Mouse (Mus musculus) brown adipose tissue, adult 24 weeks (tissue): ENCODE data around the gene Zfhx3. TPM values are rescaled to one million over a fixed set of nuclear protein-coding genes. Genes with fewer than 3 reads are reported as not detected.

ENCODE experiments used
- H3K27ac ChIP-seq: fragments of 200-500 bp; replicated peaks from 2 replicates; pipeline ENCODE4 v1.5.1; 2012; ENCODE audit warnings: low read depth, mild to moderate bottlenecking, low read length
- H3K4me1 ChIP-seq: fragments of 200-500 bp; 2 replicates; pipeline ENCODE4 v1.6.1; 2012; ENCODE audit warnings: low read length, mixed read lengths; ENCODE audit not compliant: control insufficient read depth, insufficient read depth, insufficient read length
- H3K4me3 ChIP-seq: fragments of 200-500 bp; 2 replicates; pipeline ENCODE4 v1.5.1; 2012; ENCODE audit warnings: low read depth, mild to moderate bottlenecking, low read length, moderate library complexity; ENCODE audit not compliant: insufficient read depth
- polyA plus RNA-seq: library from polyadenylated mRNA; stranded (reverse); fragments of >200 nt; gene quantifications from 2 replicates; pipeline ENCODE4 v1.2.4, GENCODE M21; 2012; ENCODE audit not compliant: missing spikeins, insufficient read depth, insufficient read length

The Zfhx3 gene
- polyA plus RNA-seq, 1 experiment, result 5.2 TPM

- no peaks in the 10 kb centered on the region for H3K4me1 ChIP-seq
- no peak overlapping the region for H3K27ac ChIP-seq
Measured at GRCm38 (mm10) chr8:108222091-108222490, 279.6 kb downstream of the Zfhx3 start.

DNA sequence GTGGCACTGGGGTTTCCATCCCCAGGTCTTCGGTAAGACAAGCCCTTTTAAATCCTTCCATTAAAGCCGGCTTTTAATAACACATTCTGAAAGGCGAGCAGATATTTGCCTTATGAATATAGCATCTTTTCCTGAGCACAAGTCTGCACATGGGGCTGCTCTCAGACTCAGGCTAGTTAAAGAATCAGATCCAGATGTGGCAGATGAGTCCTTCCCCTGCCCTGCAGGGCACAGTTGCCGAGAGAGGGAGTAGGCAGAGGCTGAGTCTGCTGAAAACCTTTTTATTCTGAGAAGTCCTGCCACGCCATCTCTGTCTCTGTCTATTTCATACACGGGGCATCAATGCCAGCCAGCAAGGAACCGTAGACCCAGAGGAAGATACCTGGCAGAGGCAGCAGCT, 289.9 kb downstream of the Zfhx3 start:
- Histone ChIP-seq H3K27ac (no peak overlapping the region), H3K4me1 (no peaks in the 10 kb centered on the region), H3K4me3 (no peak overlapping the region)

More at GRCm38 (mm10) chr8:108222091-108222490, 279.6 kb downstream of the Zfhx3 start:
- no peak overlapping the region for H3K4me3 ChIP-seq

DNA sequence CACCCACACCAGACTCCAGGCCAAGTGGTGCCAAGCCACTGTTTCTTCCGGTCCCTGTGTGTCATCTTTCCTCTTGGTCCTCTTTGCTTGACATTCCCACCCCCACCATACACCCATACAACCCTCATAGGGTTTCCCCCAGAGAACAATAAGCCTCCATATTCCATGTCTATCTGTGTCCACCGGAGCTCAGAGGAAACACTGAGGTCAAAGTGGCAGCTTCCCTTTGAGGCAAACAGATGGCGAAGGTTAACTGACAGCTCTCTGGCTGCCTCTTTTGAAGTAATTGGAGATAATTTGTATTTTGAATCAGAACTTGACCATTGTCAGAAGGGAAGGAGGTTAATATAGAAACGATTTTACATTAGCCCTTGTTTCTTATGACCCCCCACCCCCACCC, 292.0 kb downstream of the Zfhx3 start:
- no peaks in the 10 kb centered on the region for H3K4me1 ChIP-seq
- no peak overlapping the region for H3K4me3 ChIP-seq
- H3K27ac ChIP-seq, result no peak overlapping the region

DNA sequence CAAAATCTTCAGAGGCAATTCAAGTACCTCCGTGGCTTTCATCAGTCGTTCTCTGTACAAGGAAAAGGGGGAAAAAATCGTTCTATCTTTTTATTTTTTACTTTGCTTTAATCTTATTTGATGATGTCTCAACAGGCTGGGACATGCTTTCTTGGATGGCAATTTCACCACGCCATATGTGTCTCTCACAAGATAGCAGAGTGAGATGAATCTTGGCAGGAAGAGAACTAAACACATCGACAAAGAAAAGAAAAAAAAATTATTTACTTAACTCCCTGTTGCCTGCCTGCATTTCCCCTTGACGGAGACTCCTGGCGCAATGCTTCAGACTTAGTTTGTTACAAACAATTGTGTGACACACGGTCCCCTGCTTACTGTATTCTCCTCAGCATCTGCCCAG, 294.3 kb downstream of the Zfhx3 start:
- no peak overlapping the region for H3K27ac ChIP-seq
- no peaks in the 10 kb centered on the region for H3K4me1 ChIP-seq
- no peak overlapping the region for H3K4me3 ChIP-seq

DNA sequence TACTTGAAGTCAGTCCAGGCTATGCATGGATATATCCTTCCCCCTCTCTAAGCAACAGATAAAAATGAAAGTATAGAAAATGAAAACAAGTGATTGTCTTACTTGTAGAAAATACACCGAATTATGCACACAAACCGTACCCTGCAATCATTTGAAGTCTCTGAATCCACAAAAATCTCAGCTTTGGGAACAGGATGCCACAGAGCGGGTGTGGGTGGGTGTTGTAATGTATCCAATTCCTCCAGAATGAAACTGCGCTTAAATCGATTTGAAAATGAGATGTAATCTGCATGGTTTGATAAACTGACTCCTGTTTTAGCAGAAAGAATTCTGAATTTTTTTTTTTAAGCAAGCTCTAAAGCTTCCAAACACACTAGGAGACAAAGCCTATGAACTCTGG, 297.1 kb downstream of the Zfhx3 start:
- Histone ChIP-seq H3K27ac (no peak overlapping the region), H3K4me1 (no peaks in the 10 kb centered on the region)

DNA sequence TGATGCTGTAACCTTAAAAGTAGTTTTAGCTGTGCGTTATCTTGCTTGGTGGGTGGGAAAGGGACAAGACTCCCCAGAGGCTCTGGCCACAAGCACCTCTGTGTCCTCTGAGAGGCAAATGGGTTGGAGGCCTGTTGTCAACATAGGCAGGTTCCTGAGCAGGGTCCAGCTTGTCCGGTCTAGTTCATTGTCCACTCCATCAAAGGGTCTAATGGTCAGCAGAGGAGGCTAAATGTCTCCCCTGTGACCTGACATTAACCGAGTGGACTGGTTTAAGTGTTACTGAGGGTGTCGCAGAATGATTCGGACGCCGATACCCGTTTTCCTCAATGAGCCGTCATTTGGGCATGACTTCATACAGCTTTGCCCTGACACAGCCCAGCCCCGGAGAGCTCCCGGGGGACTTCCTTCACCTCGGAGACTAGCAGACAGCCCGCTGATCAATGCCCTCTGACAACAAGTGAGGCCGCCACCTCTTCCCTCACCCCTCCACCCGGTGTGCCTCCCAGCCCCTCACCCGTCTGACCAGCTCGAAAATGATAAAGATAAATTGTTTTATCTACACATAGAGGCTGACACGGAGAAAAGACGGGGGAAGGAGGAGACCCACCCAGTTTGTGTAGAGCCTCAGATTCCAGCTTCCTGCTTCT, 298.7 kb downstream of the Zfhx3 start:
- Histone ChIP-seq H3K4me3 (no peak overlapping the region), H3K4me1 (no peaks in the 10 kb centered on the region), H3K27ac (no peak overlapping the region)

More for the DNA sequence above, 297.1 kb downstream of the Zfhx3 start:
- H3K4me3 ChIP-seq, result no peak overlapping the region

GRCm38 (mm10) chr8:108243270-108243669, 300.8 kb downstream of the Zfhx3 start:
- Histone ChIP-seq H3K4me1 (no peaks in the 10 kb centered on the region), H3K4me3 (no peak overlapping the region), H3K27ac (no peak overlapping the region)

- no peak overlapping the region for H3K27ac ChIP-seq
- no peak overlapping the region for H3K4me3 ChIP-seq
- no peaks in the 10 kb centered on the region for H3K4me1 ChIP-seq
Measured at GRCm38 (mm10) chr8:108244636-108245494, 302.4 kb downstream of the Zfhx3 start.

GRCm38 (mm10) chr8:108245575-108245974, 303.1 kb downstream of the Zfhx3 start:
- Histone ChIP-seq H3K4me3 (no peak overlapping the region), H3K4me1 (no peaks in the 10 kb centered on the region), H3K27ac (no peak overlapping the region)

DNA sequence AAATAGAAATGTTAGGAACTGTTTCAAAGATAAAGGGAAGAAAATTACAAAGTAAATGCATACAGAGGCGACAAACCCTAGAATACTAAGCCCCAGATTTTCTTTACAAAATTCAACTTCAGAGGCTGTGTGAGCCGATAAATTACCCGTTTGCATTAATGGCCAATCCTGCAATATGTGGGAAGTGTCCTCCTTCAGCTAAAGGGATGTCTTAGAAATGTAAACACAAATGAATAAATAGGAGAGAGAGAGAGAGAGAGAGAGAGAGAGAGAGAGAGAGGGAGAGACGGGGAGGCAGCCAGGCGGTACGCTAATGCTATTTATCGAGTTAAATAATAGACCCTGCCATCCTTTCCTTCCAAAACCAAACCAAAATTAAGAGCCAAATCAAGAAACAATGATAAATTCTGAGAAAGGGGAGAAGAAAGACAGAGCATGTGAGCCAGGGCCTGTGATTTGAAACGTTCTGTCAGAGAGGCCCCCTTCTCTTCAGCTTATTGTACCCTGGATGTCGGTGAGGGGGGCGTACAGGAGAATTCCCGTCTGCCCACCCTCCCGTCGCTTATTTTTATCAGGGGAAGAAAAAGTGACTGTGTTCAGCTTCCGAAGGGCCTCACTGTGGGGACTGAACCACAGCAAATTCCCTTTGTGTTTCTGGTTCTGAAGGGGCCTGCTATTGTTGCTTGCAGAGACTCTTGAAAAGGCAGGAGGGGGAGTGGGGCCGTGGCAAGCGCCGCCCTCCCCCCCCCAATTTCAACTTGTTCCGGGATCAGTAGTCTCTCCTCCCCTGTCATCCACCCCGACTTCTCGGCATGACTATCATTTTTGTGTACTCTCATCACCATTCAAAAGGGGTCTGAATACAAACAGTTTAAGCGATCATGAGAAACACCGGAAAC, 303.8 kb downstream of the Zfhx3 start:
- no peak overlapping the region for H3K27ac ChIP-seq
- no peaks in the 10 kb centered on the region for H3K4me1 ChIP-seq
- no peak overlapping the region for H3K4me3 ChIP-seq

DNA sequence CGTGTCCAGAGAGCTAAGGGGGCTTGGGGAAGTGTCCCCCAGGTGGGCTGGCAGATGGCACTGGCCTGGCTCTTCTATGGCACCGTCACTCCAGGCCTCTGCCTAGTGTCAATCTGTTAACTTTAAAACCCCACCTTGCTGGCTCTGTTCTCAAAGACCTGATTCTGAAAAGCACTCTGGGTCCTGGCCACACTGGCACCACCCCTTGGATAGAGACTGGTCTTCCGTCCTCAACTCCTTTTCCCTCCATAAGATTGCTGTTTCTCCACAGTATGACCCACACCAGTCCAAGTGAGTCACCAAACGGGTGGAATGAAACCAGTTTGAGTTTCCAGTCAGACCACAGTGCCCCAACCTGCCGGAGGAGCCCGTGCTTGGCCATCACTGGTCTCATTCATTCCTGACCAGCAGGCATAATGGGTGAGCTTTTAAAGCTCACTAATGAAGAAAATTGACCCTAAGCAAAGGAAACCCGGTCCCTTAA, 304.5 kb downstream of the Zfhx3 start:
- Histone ChIP-seq H3K4me3 (no peak overlapping the region), H3K27ac (no peak overlapping the region), H3K4me1 (no peaks in the 10 kb centered on the region)

- Histone ChIP-seq H3K4me3 (no peak overlapping the region), H3K27ac (no peak overlapping the region), H3K4me1 (no peaks in the 10 kb centered on the region)
Measured at GRCm38 (mm10) chr8:108264593-108265160, 322.2 kb downstream of the Zfhx3 start.

- Histone ChIP-seq H3K27ac (no peak overlapping the region), H3K4me3 (no peak overlapping the region)
Measured at GRCm38 (mm10) chr8:108277960-108278359, 335.5 kb downstream of the Zfhx3 start.

GRCm38 (mm10) chr8:108281981-108282380, 339.5 kb downstream of the Zfhx3 start:
- H3K4me1 ChIP-seq, result no peaks in the 10 kb centered on the region
- H3K27ac ChIP-seq, result no peak overlapping the region

More at GRCm38 (mm10) chr8:108277960-108278359, 335.5 kb downstream of the Zfhx3 start:
- H3K4me1 ChIP-seq, result no peaks in the 10 kb centered on the region

GRCm38 (mm10) chr8:108286117-108286516, 343.7 kb downstream of the Zfhx3 start:
- Histone ChIP-seq H3K4me1 (no peaks in the 10 kb centered on the region), H3K4me3 (no peak overlapping the region), H3K27ac (no peak overlapping the region)

More at GRCm38 (mm10) chr8:108281981-108282380, 339.5 kb downstream of the Zfhx3 start:
- no peak overlapping the region for H3K4me3 ChIP-seq
